Mouse (Mus musculus) megakaryocyte, embryonic 14.5 days (primary cell): ENCODE results near the gene Phyh.

Experiments
- FLI1 ChIP-seq: IDR thresholded peaks from 2 replicates; pipeline ENCODE4 v1.6.1; 2012; ENCODE audit warnings: low read length, inconsistent platforms, mixed read lengths
- GATA1 ChIP-seq: IDR thresholded peaks from 3 replicates; pipeline ENCODE4 v1.6.1; 2012; ENCODE audit warnings: mixed read lengths, low read length, inconsistent platforms, borderline replicate concordance

DNA sequence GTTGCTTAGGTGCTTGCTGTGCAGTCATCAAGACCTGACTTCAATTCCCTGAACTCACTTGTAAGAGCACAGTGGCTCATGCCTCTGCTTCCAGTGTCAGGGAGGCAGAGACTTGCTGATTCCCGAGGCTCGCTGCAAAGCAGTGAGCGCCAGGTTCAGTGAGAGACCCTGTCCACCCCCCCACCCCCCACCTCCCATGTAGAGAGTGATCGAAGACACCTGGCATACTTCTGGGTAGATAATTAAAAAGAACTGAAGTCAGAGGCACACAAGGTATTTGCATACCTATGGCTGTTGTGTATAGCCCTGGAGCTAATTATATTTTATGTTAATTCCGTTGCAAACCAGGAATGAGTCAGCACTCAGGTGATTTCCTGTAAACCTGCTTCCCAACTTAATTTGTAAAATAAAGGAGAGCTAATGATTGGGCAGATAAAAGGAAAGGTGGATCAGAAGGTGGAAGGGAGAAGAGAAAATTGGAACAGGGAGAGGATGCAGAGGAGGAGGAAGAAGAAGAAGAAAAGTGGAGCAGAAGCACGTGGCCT is 35.5 kb downstream of the Phyh start:
- TF ChIP-seq GATA1 (no peak), FLI1 (no peak)
